Mouse (Mus musculus): Measurements from ENCODE around the gene Atg16l2. TPM values are rescaled to one million over a fixed set of nuclear protein-coding genes. Genes with fewer than 3 reads are reported as not detected.

Atg16l2 gene
- polyA plus RNA-seq, 1 experiment from 2014 or later, result 17.6 TPM

GRCm38 (mm10) chr7:101249173-101249572 is 52.9 kb downstream of the Atg16l2 start:
- WGBS, result 90% methylated on average over 2 of the region's 2 CpGs

GRCm38 (mm10) chr7:101248760-101249159 is 53.3 kb downstream of the Atg16l2 start:
- no peak overlapping the region for H3K4me3 ChIP-seq (replicated peaks; ENCODE audit: low read depth, low read length)
- WGBS, result 97% methylated on average over 4 of the region's 4 CpGs
- DNase-seq, result no peak
- ATAC-seq (ENCODE audit: low FRiP score, low TSS enrichment), result no peak
- peaks cover 39% of the 10 kb centered on the region for H3K36me3 ChIP-seq (ENCODE audit: control insufficient read depth, insufficient read depth, low read length)
- H3K27ac ChIP-seq (replicated peaks; ENCODE audit: low read depth, low read length), result no peak overlapping the region
- H3K9ac ChIP-seq (replicated peaks; ENCODE audit: low read length), result no peak overlapping the region
- no peaks in the 10 kb centered on the region for H3K4me1 ChIP-seq (ENCODE audit: control insufficient read depth, insufficient read depth, low read length)
- no peaks in the 10 kb centered on the region for H3K9me3 ChIP-seq (ENCODE audit: control insufficient read depth, low read length)
- no peak overlapping the region for H3K4me2 ChIP-seq (ENCODE audit: low read length)
- no peaks in the 10 kb centered on the region for H3K27me3 ChIP-seq (ENCODE audit: control insufficient read depth, insufficient read depth, low read length)

More at GRCm38 (mm10) chr7:101249173-101249572, 52.9 kb downstream of the Atg16l2 start:
- Histone ChIP-seq H3K4me1 (ENCODE audit: control insufficient read depth, insufficient read depth, low read length) (no peaks in the 10 kb centered on the region), H3K36me3 (ENCODE audit: control insufficient read depth, insufficient read depth, low read length) (peaks cover 38% of the 10 kb centered on the region), H3K4me2 (ENCODE audit: low read length) (no peak overlapping the region), H3K27ac (replicated peaks; ENCODE audit: low read depth, low read length) (no peak overlapping the region), H3K4me3 (replicated peaks; ENCODE audit: low read depth, low read length) (no peak overlapping the region), H3K27me3 (ENCODE audit: control insufficient read depth, insufficient read depth, low read length) (no peaks in the 10 kb centered on the region), H3K9ac (replicated peaks; ENCODE audit: low read length) (no peak overlapping the region), H3K9me3 (ENCODE audit: control insufficient read depth, low read length) (no peaks in the 10 kb centered on the region)
- DNase-seq (no peak), ATAC-seq (ENCODE audit: low FRiP score, low TSS enrichment) (no peak)

- peak overlapping the region; percentile 65 for H3K27ac ChIP-seq (replicated peaks; ENCODE audit: low read depth, low read length)
Observed at GRCm38 (mm10) chr7:101236712-101237473, 65.2 kb downstream of the Atg16l2 start.

DNA sequence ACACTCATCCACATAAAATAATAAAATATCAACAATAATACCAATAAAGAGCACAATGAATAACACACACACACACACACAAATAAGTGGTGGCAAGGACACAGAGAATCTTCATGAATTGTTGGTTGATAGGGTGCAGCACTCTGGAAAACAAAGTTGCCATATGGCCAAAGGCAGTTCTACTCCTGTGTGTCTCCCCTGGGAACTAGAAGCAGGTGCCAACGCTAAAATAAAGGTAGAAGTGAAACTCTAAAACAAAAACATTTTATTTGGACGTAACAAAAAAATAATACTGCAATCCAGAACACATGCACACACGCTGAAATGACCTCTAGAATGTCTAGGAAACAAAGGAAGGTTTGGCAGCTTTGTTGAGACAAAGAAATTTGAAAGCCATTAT is 69.3 kb downstream of the Atg16l2 start:
- no peaks in the 10 kb centered on the region for H3K9me3 ChIP-seq (ENCODE audit: control insufficient read depth, low read length)
- no peak for ATAC-seq (ENCODE audit: low FRiP score, low TSS enrichment)
- no peak overlapping the region for H3K4me2 ChIP-seq (ENCODE audit: low read length)
- H3K27ac ChIP-seq (replicated peaks; ENCODE audit: low read depth, low read length), result no peak overlapping the region
- no peak for DNase-seq
- no peaks in the 10 kb centered on the region for H3K27me3 ChIP-seq (ENCODE audit: control insufficient read depth, insufficient read depth, low read length)
- H3K4me1 ChIP-seq (ENCODE audit: control insufficient read depth, insufficient read depth, low read length), result peaks cover 3% of the 10 kb centered on the region; the same call in 1 of the 2 replicates
- no peak overlapping the region for H3K4me3 ChIP-seq (replicated peaks; ENCODE audit: low read depth, low read length)
- H3K36me3 ChIP-seq (ENCODE audit: control insufficient read depth, insufficient read depth, low read length), result no peaks in the 10 kb centered on the region
- H3K9ac ChIP-seq (replicated peaks; ENCODE audit: low read length), result no peak overlapping the region
- 63% methylated on average over 3 of the region's 3 CpGs for WGBS

More at GRCm38 (mm10) chr7:101236712-101237473, 65.2 kb downstream of the Atg16l2 start:
- Histone ChIP-seq H3K27me3 (ENCODE audit: control insufficient read depth, insufficient read depth, low read length) (no peaks in the 10 kb centered on the region), H3K36me3 (ENCODE audit: control insufficient read depth, insufficient read depth, low read length) (no peaks in the 10 kb centered on the region), H3K4me1 (ENCODE audit: control insufficient read depth, insufficient read depth, low read length) (peaks cover 4% of the 10 kb centered on the region; the same call in 1 of the 2 replicates), H3K9ac (replicated peaks; ENCODE audit: low read length) (no peak overlapping the region), H3K9me3 (ENCODE audit: control insufficient read depth, low read length) (no peaks in the 10 kb centered on the region), H3K4me2 (ENCODE audit: low read length) (peak overlapping the region; percentile 23; the same call in 1 of the 2 replicates), H3K4me3 (replicated peaks; ENCODE audit: low read depth, low read length) (no peak overlapping the region)
- peak; percentile 68; the same call in 1 of the 2 replicates for ATAC-seq (ENCODE audit: low FRiP score, low TSS enrichment)
- 45% methylated on average over 8 of the region's 8 CpGs for WGBS
- DNase-seq, result peak; percentile 65

DNA sequence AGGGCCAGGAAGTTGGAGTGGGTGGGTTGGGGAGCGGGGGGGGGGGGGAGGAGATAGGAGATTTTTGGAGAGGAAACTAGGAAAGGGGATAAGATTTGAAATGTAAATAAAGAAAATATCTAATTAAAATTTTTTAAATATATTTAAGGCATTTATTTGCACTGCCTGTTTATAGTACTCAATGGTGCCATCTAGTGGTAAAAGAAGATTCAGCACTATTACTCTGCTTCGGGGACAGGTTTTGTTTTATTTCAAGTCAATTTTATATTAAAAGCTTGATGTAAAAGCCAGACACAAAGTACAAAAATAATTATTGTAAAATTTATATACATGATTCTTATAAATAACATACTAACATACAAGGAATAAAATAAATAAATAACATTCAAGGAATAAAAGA is 70.6 kb downstream of the Atg16l2 start:
- H3K27ac ChIP-seq (replicated peaks; ENCODE audit: low read depth, low read length), result no peak overlapping the region
- no peaks in the 10 kb centered on the region for H3K9me3 ChIP-seq (ENCODE audit: control insufficient read depth, low read length)
- H3K4me1 ChIP-seq (ENCODE audit: control insufficient read depth, insufficient read depth, low read length), result no peaks in the 10 kb centered on the region
- no peaks in the 10 kb centered on the region for H3K27me3 ChIP-seq (ENCODE audit: control insufficient read depth, insufficient read depth, low read length)
- 43% methylated on average over 2 of the region's 2 CpGs for WGBS
- ATAC-seq (ENCODE audit: low FRiP score, low TSS enrichment) (no peak), DNase-seq (peak; percentile 82)
- H3K36me3 ChIP-seq (ENCODE audit: control insufficient read depth, insufficient read depth, low read length), result no peaks in the 10 kb centered on the region
- H3K9ac ChIP-seq (replicated peaks; ENCODE audit: low read length), result no peak overlapping the region
- H3K4me3 ChIP-seq (replicated peaks; ENCODE audit: low read depth, low read length), result no peak overlapping the region
- H3K4me2 ChIP-seq (ENCODE audit: low read length), result no peak overlapping the region

GRCm38 (mm10) chr7:101229336-101229735 is 72.7 kb downstream of the Atg16l2 start:
- no peaks in the 10 kb centered on the region for H3K27me3 ChIP-seq (ENCODE audit: control insufficient read depth, insufficient read depth, low read length)
- ATAC-seq (ENCODE audit: low FRiP score, low TSS enrichment), result no peak
- no peak for DNase-seq
- H3K4me1 ChIP-seq (ENCODE audit: control insufficient read depth, insufficient read depth, low read length), result no peaks in the 10 kb centered on the region
- no peaks in the 10 kb centered on the region for H3K36me3 ChIP-seq (ENCODE audit: control insufficient read depth, insufficient read depth, low read length)
- H3K4me2 ChIP-seq (ENCODE audit: low read length), result no peak overlapping the region
- no peak overlapping the region for H3K27ac ChIP-seq (replicated peaks; ENCODE audit: low read depth, low read length)
- no peak overlapping the region for H3K9ac ChIP-seq (replicated peaks; ENCODE audit: low read length)
- H3K9me3 ChIP-seq (ENCODE audit: control insufficient read depth, low read length), result no peaks in the 10 kb centered on the region
- H3K4me3 ChIP-seq (replicated peaks; ENCODE audit: low read depth, low read length), result no peak overlapping the region
- 77% methylated on average over 1 of the region's 1 CpGs for WGBS

DNA sequence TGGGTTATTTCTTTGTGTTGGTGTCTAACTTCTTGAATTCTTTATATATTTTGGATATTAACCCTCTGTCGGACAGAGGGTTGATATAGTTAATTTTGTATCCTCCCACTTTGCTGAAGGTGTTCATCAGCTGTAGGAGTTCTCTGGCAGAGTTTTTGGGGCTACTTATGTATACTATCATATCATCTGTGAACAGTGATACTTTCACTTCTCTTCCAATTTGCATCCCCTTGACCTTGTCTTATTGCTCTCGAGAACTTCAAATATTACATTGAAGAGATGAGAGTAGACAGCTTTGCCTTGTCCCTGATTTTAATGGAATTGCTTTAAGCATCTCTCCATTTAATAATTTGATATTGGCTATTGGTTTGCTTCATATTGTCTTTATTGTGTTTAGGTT is 78.5 kb downstream of the Atg16l2 start:
- Histone ChIP-seq H3K36me3 (ENCODE audit: control insufficient read depth, insufficient read depth, low read length) (no peaks in the 10 kb centered on the region), H3K4me2 (ENCODE audit: low read length) (no peak overlapping the region), H3K4me3 (replicated peaks; ENCODE audit: low read depth, low read length) (no peak overlapping the region), H3K27me3 (ENCODE audit: control insufficient read depth, insufficient read depth, low read length) (no peaks in the 10 kb centered on the region), H3K9ac (replicated peaks; ENCODE audit: low read length) (no peak overlapping the region), H3K4me1 (ENCODE audit: control insufficient read depth, insufficient read depth, low read length) (no peaks in the 10 kb centered on the region), H3K27ac (replicated peaks; ENCODE audit: low read depth, low read length) (no peak overlapping the region), H3K9me3 (ENCODE audit: control insufficient read depth, low read length) (no peaks in the 10 kb centered on the region)
- WGBS, result 95% methylated on average over 2 of the region's 2 CpGs
- no peak for ATAC-seq (ENCODE audit: low FRiP score, low TSS enrichment)
- no peak for DNase-seq

- H3K4me1 ChIP-seq (ENCODE audit: control insufficient read depth, insufficient read depth, low read length), result 0 out of 2 replicates have a peak, but pooled peaks cover 2% of the 10 kb centered on the region
Observed at GRCm38 (mm10) chr7:101216724-101217123, 85.3 kb downstream of the Atg16l2 start.

More at GRCm38 (mm10) chr7:101216724-101217123, 85.3 kb downstream of the Atg16l2 start:
- Histone ChIP-seq H3K27me3 (ENCODE audit: control insufficient read depth, insufficient read depth, low read length) (no peaks in the 10 kb centered on the region), H3K9ac (replicated peaks; ENCODE audit: low read length) (no peak overlapping the region), H3K4me3 (replicated peaks; ENCODE audit: low read depth, low read length) (no peak overlapping the region), H3K27ac (replicated peaks; ENCODE audit: low read depth, low read length) (no peak overlapping the region), H3K36me3 (ENCODE audit: control insufficient read depth, insufficient read depth, low read length) (0 out of 2 replicates have a peak, but pooled peaks cover 3% of the 10 kb centered on the region), H3K4me2 (ENCODE audit: low read length) (no peak overlapping the region), H3K9me3 (ENCODE audit: control insufficient read depth, low read length) (no peaks in the 10 kb centered on the region)
- DNase-seq (no peak), ATAC-seq (ENCODE audit: low FRiP score, low TSS enrichment) (no peak)
- WGBS, result 86% methylated on average over 2 of the region's 2 CpGs
